20 mouse cellular contexts compared by ENCODE assay signal in genomic region chr15:82152435-82152834, GRCm38 (mm10). TPM values are rescaled to one million over a fixed set of nuclear protein-coding genes. Genes with fewer than 3 reads are reported as not detected.
DNase-seq lines count a peak whose midpoint lies in the region; ATAC-seq and TF ChIP-seq lines count a peak whose summit lies in the region.
"Had no signal": no experiment of that assay in that cellular context is flagged by ENCODE, and none has a peak within 500 bp of the region (broad histone marks: within the 10 kb centered on the region; RNA-seq: fewer than 3 reads in every experiment).

No protein-coding gene starts in this region.

- H3K27ac ChIP-seq in liver, postnatal 0 days (ENCODE audit: low read depth), result no peak overlapping the region
- H3K27ac ChIP-seq in embryonic facial prominence, embryonic 14.5 days (replicated peaks; ENCODE audit: low read depth, low read length), result 0 out of 2 replicates have a peak overlapping the region, but pooled peaks have one; percentile 44
- H3K27ac ChIP-seq in stomach, embryonic 15.5 days, result peak overlapping the region; percentile 40; the same call in 1 of the 2 replicates
- H3K27ac ChIP-seq: forebrain, embryonic 12.5 days; heart, embryonic 13.5 days; layer of hippocampus, adult 2 months; liver, embryonic 14.5 days had no signal

- H3K4me2 ChIP-seq in liver, postnatal 0 days (ENCODE audit: low read depth, low read length), result peak overlapping the region; percentile 9; the same call in 1 of the 2 replicates
- no peak overlapping the region for H3K4me2 ChIP-seq in embryonic facial prominence, embryonic 14.5 days (ENCODE audit: low read depth, low read length)
- H3K4me2 ChIP-seq in stomach, embryonic 15.5 days, result peak overlapping the region; percentile 13; the same call in 1 of the 2 replicates
- H3K4me2 ChIP-seq: forebrain, embryonic 12.5 days; heart, embryonic 13.5 days had no signal

- H3K27me3 ChIP-seq in liver, postnatal 0 days (ENCODE audit: insufficient read depth, low read length), result no peaks in the 10 kb centered on the region
- H3K27me3 ChIP-seq in E14TG2a.4 (ENCODE audit: insufficient read depth, low read length), result no peaks in the 10 kb centered on the region
- no peaks in the 10 kb centered on the region for H3K27me3 ChIP-seq in embryonic facial prominence, embryonic 14.5 days (replicated peaks; ENCODE audit: control insufficient read depth, insufficient read depth, low read length)
- no peaks in the 10 kb centered on the region for H3K27me3 ChIP-seq in stomach, embryonic 15.5 days (replicated peaks)
- H3K27me3 ChIP-seq: forebrain, embryonic 12.5 days; heart, embryonic 13.5 days had no signal

- no peak for DNase-seq in liver, postnatal 0 days
- no peak for DNase-seq in liver
- DNase-seq in embryonic facial prominence, embryonic 14.5 days (ENCODE audit: low spot score), result no peak
- no peak for DNase-seq in kidney, postnatal 4 days
- DNase-seq in layer of hippocampus, adult 11-12 months (ENCODE audit: low spot score), result no peak
- DNase-seq: B cell, adult 2 months; cerebellum, adult 8-10 months; gastrocnemius, postnatal 10 days; heart, adult 11 months; heart, postnatal 36 days; retina, postnatal 1 day had no signal

- no peak overlapping the region for H3K9ac ChIP-seq in liver, postnatal 0 days (replicated peaks)
- no peak overlapping the region for H3K9ac ChIP-seq in embryonic facial prominence, embryonic 14.5 days (ENCODE audit: low read depth, low read length)
- H3K9ac ChIP-seq in stomach, embryonic 15.5 days, result no peak overlapping the region
- H3K9ac ChIP-seq: forebrain, embryonic 12.5 days; liver, embryonic 14.5 days had no signal

- no peak for TF ChIP-seq EP300 in liver, postnatal 0 days (IDR thresholded peaks at IDR 0.05; ENCODE audit: low read depth)

- H3K9me3 ChIP-seq in liver, postnatal 0 days (ENCODE audit: low read length), result no peaks in the 10 kb centered on the region
- peaks cover 4% of the 10 kb centered on the region; the same call in 1 of the 2 replicates for H3K9me3 ChIP-seq in E14TG2a.4 (ENCODE audit: low read length)
- no peaks in the 10 kb centered on the region for H3K9me3 ChIP-seq in embryonic facial prominence, embryonic 14.5 days (ENCODE audit: control insufficient read depth, low read length)
- no peaks in the 10 kb centered on the region for H3K9me3 ChIP-seq in stomach, embryonic 15.5 days
- H3K9me3 ChIP-seq: forebrain, embryonic 12.5 days; heart, embryonic 13.5 days had no signal

- no peak overlapping the region for H3K4me3 ChIP-seq in liver, postnatal 0 days (ENCODE audit: low read depth, low read length)
- H3K4me3 ChIP-seq in E14TG2a.4 (replicated peaks; ENCODE audit: low read length), result 0 out of 2 replicates have a peak overlapping the region, but pooled peaks have one; percentile 3
- no peak overlapping the region for H3K4me3 ChIP-seq in embryonic facial prominence, embryonic 14.5 days (ENCODE audit: low read depth, low read length)
- H3K4me3 ChIP-seq in stomach, embryonic 15.5 days (replicated peaks), result no peak overlapping the region
- H3K4me3 ChIP-seq: forebrain, embryonic 12.5 days; heart, embryonic 13.5 days; layer of hippocampus, adult 2 months had no signal

- no peak for TF ChIP-seq CTCF in liver, postnatal 0 days (IDR thresholded peaks at IDR 0.05; ENCODE audit: low read depth)
- no peak for TF ChIP-seq CTCF in E14TG2a.4 (conservative IDR thresholded peaks at IDR 0.05; ENCODE audit: low read length)

- ATAC-seq in liver, postnatal 0 days, result no peak
- ATAC-seq in embryonic facial prominence, embryonic 14.5 days (ENCODE audit: low read depth), result no peak
- ATAC-seq in stomach, embryonic 15.5 days (ENCODE audit: insufficient read depth, low FRiP score, low read depth), result no peak
- ATAC-seq: hindbrain, embryonic 16.5 days; intestine, postnatal 0 days; midbrain, embryonic 16.5 days had no signal

- H3K36me3 ChIP-seq in liver, postnatal 0 days (replicated peaks; ENCODE audit: insufficient read depth, low read length), result no peaks in the 10 kb centered on the region
- H3K36me3 ChIP-seq in E14TG2a.4 (ENCODE audit: insufficient read depth, low read length), result peaks cover 70% of the 10 kb centered on the region
- 0 out of 2 replicates have a peak, but pooled peaks cover 7% of the 10 kb centered on the region for H3K36me3 ChIP-seq in embryonic facial prominence, embryonic 14.5 days (ENCODE audit: control insufficient read depth, insufficient read depth, low read length)
- no peaks in the 10 kb centered on the region for H3K36me3 ChIP-seq in stomach, embryonic 15.5 days

- peaks cover 43% of the 10 kb centered on the region for H3K4me1 ChIP-seq in liver, postnatal 0 days (ENCODE audit: insufficient read depth)
- H3K4me1 ChIP-seq in E14TG2a.4 (replicated peaks; ENCODE audit: low read depth, low read length), result peaks cover 94% of the 10 kb centered on the region
- peaks cover 21% of the 10 kb centered on the region for H3K4me1 ChIP-seq in embryonic facial prominence, embryonic 14.5 days (ENCODE audit: control insufficient read depth, insufficient read depth, low read length)
- H3K4me1 ChIP-seq in stomach, embryonic 15.5 days, result peaks cover 33% of the 10 kb centered on the region

- 78% methylated on average over 7 of the region's 7 CpGs for WGBS in liver, postnatal 0 days (ENCODE audit: insufficient replicate concordance)
- WGBS in embryonic facial prominence, embryonic 14.5 days, result 74% methylated on average over 7 of the region's 7 CpGs
- WGBS in stomach, embryonic 15.5 days, result 76% methylated on average over 7 of the region's 7 CpGs

RNA-seq across cellular contexts. Expression of gene Srebf2, which starts 5.5 kb away (rescaled TPM):
- polyA plus RNA-seq in liver, postnatal 0 days (2015; fragmentation: Nextera tagmentation; extraction: Ambion mirVana), result 30.3 and 33.6 TPM in 2 replicates
- polyA plus RNA-seq in embryonic facial prominence, embryonic 14.5 days (2014; fragmentation: Nextera tagmentation; extraction: Ambion mirVana), result 99.2 and 123 TPM in 2 replicates
- 152 and 167 TPM in 2 replicates for polyA plus RNA-seq in stomach, embryonic 15.5 days (2015; fragmentation: Nextera tagmentation; extraction: Ambion mirVana)

RNA-seq across cellular contexts. Expression of gene Ccdc134, which starts 24.7 kb away (rescaled TPM):
- polyA plus RNA-seq in liver, postnatal 0 days (2015; fragmentation: Nextera tagmentation; extraction: Ambion mirVana), result 3.6 and 4.0 TPM in 2 replicates
- polyA plus RNA-seq in embryonic facial prominence, embryonic 14.5 days (2014; fragmentation: Nextera tagmentation; extraction: Ambion mirVana), result 29.6 and 30.2 TPM in 2 replicates
- 15.5 and 15.8 TPM in 2 replicates for polyA plus RNA-seq in stomach, embryonic 15.5 days (2015; fragmentation: Nextera tagmentation; extraction: Ambion mirVana)
